Mouse (Mus musculus) naive thymus-derived CD4-positive, alpha-beta T cell, adult 5 months (primary cell): ENCODE data around the gene Ccl8. TPM values are rescaled to one million over a fixed set of nuclear protein-coding genes. Genes with fewer than 3 reads are reported as not detected.

ENCODE experiments used
- polyA plus RNA-seq: library from polyadenylated mRNA; unstranded; fragments of 100-300 nt; shearing (Covaris generic); gene quantifications from one replicate; pipeline ENCODE4 v1.2.1, GENCODE M21; 2017

Ccl8 gene
- not detected for polyA plus RNA-seq

DNA sequence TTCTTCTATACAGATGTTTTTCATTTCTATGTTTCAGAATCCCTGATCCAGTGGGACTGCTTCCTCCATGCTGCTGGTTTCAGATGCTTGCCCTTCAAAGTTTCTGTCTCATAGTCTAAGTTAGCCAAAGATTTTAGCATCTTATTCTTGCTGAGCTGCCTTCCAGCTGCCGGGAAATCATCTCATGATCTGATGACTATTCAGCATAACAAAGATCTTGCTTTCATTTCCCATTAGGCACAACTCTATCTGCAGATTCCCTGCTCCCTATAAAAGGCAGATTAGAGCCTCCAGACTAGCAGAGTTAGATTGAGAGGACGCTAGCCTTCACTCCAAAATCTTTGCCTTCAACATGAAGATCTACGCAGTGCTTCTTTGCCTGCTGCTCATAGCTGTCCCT lies at the start of gene Ccl8:
Gene Ccl8, plus strand, starts transcription at position 301 of the 400 bp plus-strand sequence.

GRCm38 (mm10) chr11:82101529-82101928 lies 13.5 kb upstream of the Ccl8 start, which contains the start of gene Ccl12:
TSS of gene Ccl12 (plus strand) at chr11:82101845.

Other genes with a start within 250 kb of the Ccl8 start
- gene Asic2, start 146.7 kb upstream of the Ccl8 start, polyA plus RNA-seq, result not detected
- gene Ccl2, start 79.6 kb upstream of the Ccl8 start, polyA plus RNA-seq, result not detected
- gene Gm17268, start 76.6 kb upstream of the Ccl8 start, polyA plus RNA-seq, result not detected
- not detected for gene Ccl7, start 69.5 kb upstream of the Ccl8 start, polyA plus RNA-seq
- gene Ccl11, start 57.4 kb upstream of the Ccl8 start, polyA plus RNA-seq, result not detected
- gene Ccl12, start 13.3 kb upstream of the Ccl8 start, polyA plus RNA-seq, result not detected
- gene Ccl1, start 190.5 kb downstream of the Ccl8 start, polyA plus RNA-seq, result not detected